Mouse (Mus musculus) kidney, adult 2 months (tissue): ENCODE data around the gene Ltbp1. TPM values are rescaled to one million over a fixed set of nuclear protein-coding genes. Genes with fewer than 3 reads are reported as not detected.

Experiments used
- DNase-seq: peaks from one replicate; pipeline ENCODE4 v3.0.0; 2021
- H3K27ac ChIP-seq: fragments of 200-500 bp; 2 replicates; pipeline ENCODE4 v1.5.1; 2012; ENCODE audit warnings: low read depth, low read length, control low read depth, inconsistent platforms; ENCODE audit not compliant: insufficient read depth
- H3K27me3 ChIP-seq: fragments of 200-500 bp; replicated peaks from 2 replicates; pipeline ENCODE4 v1.6.1; 2012; ENCODE audit warnings: mild to moderate bottlenecking, moderate library complexity, low read length, inconsistent platforms; ENCODE audit not compliant: control insufficient read depth, insufficient read depth
- H3K36me3 ChIP-seq: fragments of 200-500 bp; 2 replicates; pipeline ENCODE4 v1.6.1; 2012; ENCODE audit warnings: mild to moderate bottlenecking, moderate library complexity, low read length, inconsistent platforms; ENCODE audit not compliant: control insufficient read depth, insufficient read depth
- H3K4me1 ChIP-seq: fragments of 200-500 bp; 2 replicates; pipeline ENCODE4 v1.6.1; 2011; ENCODE audit warnings: low read length; ENCODE audit not compliant: control insufficient read depth, insufficient read depth
- H3K4me3 ChIP-seq: fragments of 200-500 bp; 2 replicates; pipeline ENCODE4 v1.5.1; 2011; ENCODE audit warnings: mild to moderate bottlenecking, low read depth, low read length, control low read depth; ENCODE audit not compliant: insufficient read depth
- CTCF ChIP-seq: fragments of 200-500 bp; conservative IDR thresholded peaks from 2 replicates; pipeline ENCODE4 v1.5.1; 2011; ENCODE audit warnings: low read depth, mild to moderate bottlenecking, control low read depth, low read length, moderate library complexity, mixed read lengths; ENCODE audit not compliant: insufficient read depth, insufficient read length
- POLR2A ChIP-seq: fragments of 200-500 bp; IDR thresholded peaks from one replicate; pipeline ENCODE4 v1.6.1; 2011; ENCODE audit warnings: low read depth, low read length, control low read depth
- WGBS: fragments of 180-500 bp; shearing (Covaris S2); methylation state at CpG from one replicate; pipeline ENCODE4 v1.1.7; 2018; 5-methylcytosine and 5-hydroxymethylcytosine counted together
- polyA plus RNA-seq: library from polyadenylated mRNA; depleted of rRNA; stranded (reverse); fragments of >200 nt; gene quantifications from 2 replicates; pipeline ENCODE4 v1.2.3, GENCODE M21; 2012

The Ltbp1 gene
- polyA plus RNA-seq, 1 experiment, result 10.2 TPM

- Histone ChIP-seq H3K36me3 (no peaks in the 10 kb centered on the region), H3K27ac (no peak overlapping the region), H3K27me3 (no peaks in the 10 kb centered on the region), H3K4me3 (no peak overlapping the region), H3K4me1 (no peaks in the 10 kb centered on the region)
- 91% methylated on average over 3 of the region's 3 CpGs for WGBS
- DNase-seq, result no peak
- TF ChIP-seq POLR2A (no peak), CTCF (no peak)
Measured at GRCm38 (mm10) chr17:75349602-75350001, 344.2 kb downstream of the Ltbp1 start.

GRCm38 (mm10) chr17:75353323-75353722, 348.0 kb downstream of the Ltbp1 start:
- H3K4me3 ChIP-seq, result no peak overlapping the region
- H3K4me1 ChIP-seq, result no peaks in the 10 kb centered on the region
- no peak overlapping the region for H3K27ac ChIP-seq
- H3K36me3 ChIP-seq, result no peaks in the 10 kb centered on the region
- DNase-seq, result no peak
- H3K27me3 ChIP-seq, result no peaks in the 10 kb centered on the region
- no peak for TF ChIP-seq CTCF
- WGBS, result 84% methylated on average over 3 of the region's 3 CpGs

GRCm38 (mm10) chr17:75355431-75355830, 350.1 kb downstream of the Ltbp1 start:
- Histone ChIP-seq H3K27me3 (no peaks in the 10 kb centered on the region), H3K36me3 (no peaks in the 10 kb centered on the region), H3K4me1 (no peaks in the 10 kb centered on the region), H3K27ac (no peak overlapping the region), H3K4me3 (no peak overlapping the region)
- TF ChIP-seq POLR2A (no peak), CTCF (no peak)
- WGBS, result 78% methylated on average over 5 of the region's 5 CpGs
- no peak for DNase-seq

- WGBS, result 96% methylated on average over 7 of the region's 7 CpGs
Measured at GRCm38 (mm10) chr17:75360111-75360510, 354.7 kb downstream of the Ltbp1 start.

GRCm38 (mm10) chr17:75366332-75366731, 361.0 kb downstream of the Ltbp1 start:
- DNase-seq, result no peak
- H3K36me3 ChIP-seq, result no peaks in the 10 kb centered on the region
- no peaks in the 10 kb centered on the region for H3K4me1 ChIP-seq
- 94% methylated on average over 6 of the region's 6 CpGs for WGBS
- no peak overlapping the region for H3K4me3 ChIP-seq
- TF ChIP-seq CTCF (no peak), POLR2A (no peak)
- no peak overlapping the region for H3K27ac ChIP-seq
- H3K27me3 ChIP-seq, result no peaks in the 10 kb centered on the region

More at GRCm38 (mm10) chr17:75360111-75360510, 354.7 kb downstream of the Ltbp1 start:
- no peak for DNase-seq
- Histone ChIP-seq H3K4me1 (no peaks in the 10 kb centered on the region), H3K36me3 (no peaks in the 10 kb centered on the region), H3K27ac (no peak overlapping the region), H3K4me3 (no peak overlapping the region), H3K27me3 (no peaks in the 10 kb centered on the region)
- TF ChIP-seq CTCF (no peak), POLR2A (no peak)

DNA sequence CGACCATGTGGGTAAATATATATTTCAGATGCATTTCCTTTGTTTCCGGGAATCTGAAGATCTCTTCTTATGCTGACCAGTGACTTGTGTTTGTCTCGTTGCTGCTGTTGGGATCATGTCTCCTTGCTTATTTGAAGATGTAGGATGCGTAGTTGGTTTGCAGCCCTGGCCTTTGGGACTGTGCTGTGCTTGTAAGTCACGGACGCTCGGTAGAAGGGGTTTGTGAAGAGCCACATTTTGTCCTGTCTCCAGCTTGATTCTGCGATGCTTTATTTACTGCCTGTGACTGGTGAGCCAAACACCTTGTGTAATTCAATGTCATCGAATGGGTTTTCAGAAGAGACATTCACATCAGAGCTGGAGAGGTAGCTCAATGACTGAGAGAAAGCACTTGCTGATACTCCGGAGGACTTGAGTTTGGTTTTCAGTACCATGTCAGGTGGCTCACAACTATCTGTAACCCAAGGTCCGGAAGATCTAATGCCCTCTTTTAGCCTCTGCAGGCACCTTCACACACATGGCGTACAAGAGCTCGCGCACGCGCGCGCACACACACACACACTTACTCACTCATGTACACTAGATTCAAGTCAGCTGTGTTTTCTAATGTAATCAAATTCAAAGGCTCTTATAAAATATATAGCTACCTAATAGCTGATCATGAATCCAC, 362.3 kb downstream of the Ltbp1 start:
- WGBS, result 97% methylated on average over 18 of the region's 18 CpGs

DNA sequence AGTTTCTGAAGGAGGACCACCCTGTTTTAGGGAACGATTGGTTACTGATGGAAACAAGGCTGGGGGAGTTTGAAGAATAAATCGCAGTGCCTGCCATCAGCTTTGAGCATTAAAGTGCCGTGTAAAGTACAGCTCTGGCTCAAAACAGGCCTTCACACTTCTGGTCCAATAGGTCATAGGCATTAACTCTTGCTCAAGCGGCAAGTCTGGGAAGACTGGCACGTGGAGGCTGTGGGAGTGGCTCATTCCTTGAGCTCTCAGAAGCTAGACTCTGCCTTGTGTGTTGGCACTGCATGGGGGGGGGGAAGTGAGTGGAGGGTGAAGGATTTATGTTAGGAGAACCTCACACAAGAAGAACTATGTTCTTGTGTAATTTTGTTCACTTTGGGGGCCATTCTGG, 363.2 kb downstream of the Ltbp1 start:
- no peaks in the 10 kb centered on the region for H3K36me3 ChIP-seq
- H3K27ac ChIP-seq, result no peak overlapping the region
- peak; percentile 45 for DNase-seq
- TF ChIP-seq POLR2A, result no peak
- no peak for TF ChIP-seq CTCF
- H3K4me1 ChIP-seq, result no peaks in the 10 kb centered on the region
- no peaks in the 10 kb centered on the region for H3K27me3 ChIP-seq
- H3K4me3 ChIP-seq, result no peak overlapping the region
- WGBS, result 38% methylated on average over 5 of the region's 5 CpGs

More for the DNA sequence above, 362.3 kb downstream of the Ltbp1 start:
- H3K4me1 ChIP-seq, result no peaks in the 10 kb centered on the region
- H3K4me3 ChIP-seq, result no peak overlapping the region
- H3K27ac ChIP-seq, result no peak overlapping the region
- TF ChIP-seq POLR2A, result no peak
- TF ChIP-seq CTCF, result no peak
- H3K36me3 ChIP-seq, result no peaks in the 10 kb centered on the region
- no peak for DNase-seq
- no peaks in the 10 kb centered on the region for H3K27me3 ChIP-seq
